Mouse (Mus musculus) gastrocnemius, postnatal 10 days (tissue): ENCODE data around the gene Mia2. TPM values are rescaled to one million over a fixed set of nuclear protein-coding genes. Genes with fewer than 3 reads are reported as not detected.

Source experiments
- DNase-seq: peaks from one replicate; pipeline ENCODE4 v3.0.0; 2021; ENCODE audit warnings: mixed read lengths
- total RNA-seq, 2 experiments: library from RNA; stranded (reverse); gene quantifications; 2 replicates each; pipeline ENCODE4 v1.2.3; 2021

Mia2 gene
- total RNA-seq, 2 experiments from 2014 or later: 67.3 to 77.8 TPM

DNA sequence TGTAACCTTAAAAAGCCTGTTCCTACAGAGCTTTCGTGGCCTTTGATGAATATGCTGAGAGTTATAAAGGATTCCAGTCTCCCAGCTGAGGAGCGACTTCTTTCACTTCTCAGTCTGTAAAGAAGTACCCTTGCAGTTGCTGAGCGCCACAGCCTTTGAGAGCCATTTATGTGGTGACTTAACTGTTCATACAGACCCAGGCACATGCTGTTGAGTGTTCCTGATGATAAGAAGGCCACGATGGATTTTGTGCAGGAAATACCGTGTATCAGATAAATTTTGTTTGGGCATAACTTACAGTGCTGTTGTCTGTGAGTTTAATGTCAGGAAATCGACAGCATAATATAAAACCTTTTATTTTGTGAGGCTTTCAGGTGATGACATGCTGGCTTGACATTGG is 68.9 kb downstream of the Mia2 start:
- no peak for DNase-seq

- no peak for DNase-seq
Observed at GRCm38 (mm10) chr12:59166557-59166956, 71.0 kb downstream of the Mia2 start.

DNA sequence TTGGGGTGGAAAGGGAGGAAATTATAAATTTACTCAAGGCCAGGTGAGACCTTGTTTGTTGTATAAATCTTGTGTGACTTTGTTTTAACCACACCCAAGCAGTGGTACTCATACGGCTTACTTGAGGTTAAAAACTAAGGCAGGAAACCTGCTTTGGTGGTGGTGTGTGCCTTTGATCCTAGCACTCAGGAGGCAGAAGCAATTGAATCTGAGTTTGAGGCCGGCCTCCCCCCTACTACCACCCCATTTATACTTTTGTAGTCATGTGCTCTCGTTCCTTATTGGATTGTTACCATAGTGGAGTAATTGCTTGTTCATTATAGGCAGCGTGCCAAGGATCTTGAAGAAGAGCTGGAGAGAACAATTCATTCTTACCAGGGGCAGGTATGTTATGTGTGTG is 74.3 kb downstream of the Mia2 start:
- no peak for DNase-seq

- DNase-seq: no peak
Observed at GRCm38 (mm10) chr12:59177814-59178213, 82.2 kb downstream of the Mia2 start.

GRCm38 (mm10) chr12:59188086-59188682 is 92.6 kb downstream of the Mia2 start:
- DNase-seq: no peak

DNA sequence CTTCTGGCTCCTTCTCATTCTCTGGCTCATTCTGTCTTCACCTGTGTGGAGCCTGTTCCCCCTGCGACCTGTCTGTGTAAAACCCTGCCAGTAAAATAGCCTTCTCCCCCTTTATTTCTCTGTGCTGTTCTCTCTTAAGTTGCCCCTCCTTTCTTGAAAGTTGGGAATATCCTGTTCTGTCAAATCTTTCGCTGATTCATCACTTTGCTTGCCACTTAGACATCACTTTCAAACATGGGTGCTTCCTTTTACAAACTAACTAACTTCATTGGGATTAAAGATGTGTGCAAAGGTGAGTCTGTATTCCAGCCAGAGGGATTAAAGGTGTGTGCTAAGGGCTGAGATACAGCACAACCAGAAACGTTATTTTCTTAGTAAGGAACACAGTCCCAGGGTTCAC is 98.0 kb downstream of the Mia2 start:
- DNase-seq: no peak

GRCm38 (mm10) chr12:59194341-59195003 is 98.9 kb downstream of the Mia2 start:
- DNase-seq: no peak

DNA sequence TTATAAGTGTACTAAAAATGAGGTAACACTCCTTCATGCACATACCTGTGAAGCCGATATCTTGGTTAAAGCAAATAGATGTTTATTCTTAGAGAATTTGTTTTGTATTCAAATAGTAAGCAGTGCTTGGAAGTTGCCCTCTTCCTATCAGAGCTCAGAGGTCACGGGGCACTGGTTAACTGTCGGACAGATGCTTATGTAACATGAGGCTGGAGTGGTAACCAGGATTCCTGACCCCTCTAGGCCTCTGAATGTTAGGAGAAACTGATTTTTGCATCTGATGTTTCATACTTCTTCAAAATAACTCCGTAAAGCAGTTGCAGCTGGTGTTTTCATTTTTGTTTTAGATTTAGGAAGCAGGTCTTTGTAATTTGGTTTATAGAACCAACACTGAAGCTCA is 99.5 kb downstream of the Mia2 start:
- no peak for DNase-seq

- no peak for DNase-seq
Observed at GRCm38 (mm10) chr12:59195941-59196340, 100.3 kb downstream of the Mia2 start.

DNA sequence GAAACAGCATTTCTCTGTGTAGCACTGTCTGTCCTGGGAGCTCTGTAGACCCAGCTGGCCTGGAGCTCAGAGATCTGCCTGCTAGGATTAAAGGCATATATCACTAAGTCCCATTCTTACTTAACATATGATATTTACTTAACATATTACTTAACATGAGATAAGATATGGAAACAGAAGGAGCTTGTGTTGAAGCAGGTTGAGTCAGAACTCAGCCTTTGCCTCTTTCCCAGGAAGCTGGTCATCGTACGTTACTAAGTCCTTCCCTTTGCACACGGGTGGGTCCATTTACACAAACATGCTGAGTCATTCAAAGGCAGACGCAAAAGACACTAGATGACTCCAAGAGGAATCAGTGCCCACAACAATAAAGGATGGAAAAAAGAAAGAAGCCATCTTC is 103.2 kb downstream of the Mia2 start:
- DNase-seq: no peak

DNA sequence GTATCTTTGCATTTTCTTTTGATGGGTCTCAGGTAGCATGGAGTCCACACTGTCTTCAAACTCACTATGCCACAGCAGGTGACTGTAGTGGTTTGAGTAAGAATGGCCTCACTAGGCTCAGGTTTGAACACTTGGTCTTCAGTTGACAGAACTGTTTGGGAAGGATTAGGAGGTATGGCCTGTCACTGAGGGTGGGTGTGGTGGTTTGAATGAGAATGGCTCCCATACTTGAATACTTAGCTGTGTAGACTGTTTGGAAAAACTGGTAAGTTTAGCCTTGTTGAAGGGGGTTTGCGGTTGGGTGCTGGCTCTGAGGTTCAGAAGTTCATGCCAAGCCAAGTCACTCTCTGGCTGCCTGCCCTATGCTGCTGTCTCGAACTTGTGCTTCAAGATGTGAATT is 103.8 kb downstream of the Mia2 start:
- DNase-seq: no peak

- no peak for DNase-seq
Observed at GRCm38 (mm10) chr12:59205571-59205970, 110.0 kb downstream of the Mia2 start.

GRCm38 (mm10) chr12:59206208-59206999 is 110.8 kb downstream of the Mia2 start:
- DNase-seq: no peak

DNA sequence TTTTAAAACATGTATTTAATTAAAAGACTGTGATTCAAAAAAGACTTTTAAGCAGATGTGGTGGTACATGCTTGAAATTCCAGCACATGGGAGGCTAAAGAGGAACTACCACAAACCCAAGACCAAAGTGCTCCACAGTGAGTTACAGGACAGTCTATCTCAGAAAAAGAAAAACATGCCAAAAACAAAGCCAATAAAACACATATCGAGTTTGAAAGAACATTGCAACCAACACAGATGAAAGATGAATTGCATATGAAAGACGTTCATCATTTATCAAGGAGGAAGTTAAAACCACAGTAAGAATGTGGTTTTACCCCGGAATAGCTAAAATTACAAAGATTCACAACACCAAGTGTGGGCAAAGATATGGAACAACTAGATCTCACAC is 111.4 kb downstream of the Mia2 start:
- no peak for DNase-seq

- DNase-seq: no peak
Observed at GRCm38 (mm10) chr12:59207814-59208213, 112.2 kb downstream of the Mia2 start.

DNA sequence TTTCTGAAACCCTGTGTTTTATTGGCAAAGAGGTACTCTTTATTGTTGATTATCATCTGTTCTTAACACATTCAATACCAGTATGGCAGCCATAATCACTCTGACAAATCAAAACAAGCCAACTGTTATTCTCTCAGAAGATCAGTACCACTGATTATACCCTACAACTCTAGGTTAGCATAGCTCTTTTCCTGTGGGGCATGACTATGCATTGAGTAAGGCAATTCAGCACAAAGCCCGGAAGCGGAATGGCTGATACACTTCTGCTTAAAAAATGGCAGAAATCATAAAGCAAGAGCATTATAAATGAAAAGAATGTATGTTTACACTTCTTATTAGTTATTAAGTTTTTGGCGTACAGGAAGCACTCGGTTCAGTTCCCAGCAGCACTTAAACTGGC is 120.6 kb downstream of the Mia2 start:
- DNase-seq: no peak

DNA sequence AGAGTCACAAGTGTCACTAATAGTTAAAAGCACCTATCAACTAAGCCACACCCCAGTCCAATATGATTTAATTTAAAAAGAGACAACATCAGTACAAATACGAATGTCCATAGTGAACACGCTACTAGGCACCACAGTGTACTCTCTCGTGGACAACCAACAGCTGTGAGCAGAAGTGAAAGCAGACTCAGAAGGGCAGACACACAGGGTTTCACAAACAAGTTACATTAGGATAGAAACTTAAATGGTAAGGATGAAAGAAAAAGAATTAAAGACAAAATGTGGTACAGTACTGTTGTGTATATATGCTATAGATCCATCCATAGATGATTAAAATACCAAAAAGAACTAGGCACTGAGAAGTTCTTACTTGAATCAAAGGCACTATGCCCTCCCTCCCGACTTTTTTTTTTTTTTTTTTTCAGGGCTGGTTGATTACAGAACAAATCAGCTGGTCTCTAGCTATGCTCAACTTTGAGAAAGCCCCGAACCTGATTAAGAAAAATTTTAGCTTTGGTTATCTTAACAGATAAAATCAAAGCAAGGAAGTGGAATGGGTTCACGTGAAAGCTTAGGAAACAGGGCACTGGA is 121.2 kb downstream of the Mia2 start:
- DNase-seq: no peak

DNA sequence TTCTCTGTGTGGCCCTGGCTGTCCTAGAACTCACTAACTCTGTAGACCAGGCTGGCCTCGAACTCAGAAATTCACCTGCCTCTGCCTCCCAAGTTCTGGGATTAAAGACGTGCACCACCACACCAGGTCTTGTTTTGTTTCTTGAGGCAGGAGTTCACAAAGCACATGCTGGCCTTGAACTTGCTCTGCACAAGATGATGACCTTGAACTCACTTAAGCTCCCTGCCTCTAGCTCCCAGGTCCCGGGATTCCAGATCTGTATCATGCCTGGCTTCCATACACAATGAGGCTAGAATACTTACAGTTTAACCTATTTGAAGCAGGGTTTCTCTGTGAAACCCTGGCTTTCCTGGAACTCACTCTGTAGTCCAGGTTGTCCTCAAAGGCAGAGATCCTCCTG is 121.7 kb downstream of the Mia2 start:
- DNase-seq: no peak

- DNase-seq: no peak
Observed at GRCm38 (mm10) chr12:59218640-59219321, 123.2 kb downstream of the Mia2 start.

DNA sequence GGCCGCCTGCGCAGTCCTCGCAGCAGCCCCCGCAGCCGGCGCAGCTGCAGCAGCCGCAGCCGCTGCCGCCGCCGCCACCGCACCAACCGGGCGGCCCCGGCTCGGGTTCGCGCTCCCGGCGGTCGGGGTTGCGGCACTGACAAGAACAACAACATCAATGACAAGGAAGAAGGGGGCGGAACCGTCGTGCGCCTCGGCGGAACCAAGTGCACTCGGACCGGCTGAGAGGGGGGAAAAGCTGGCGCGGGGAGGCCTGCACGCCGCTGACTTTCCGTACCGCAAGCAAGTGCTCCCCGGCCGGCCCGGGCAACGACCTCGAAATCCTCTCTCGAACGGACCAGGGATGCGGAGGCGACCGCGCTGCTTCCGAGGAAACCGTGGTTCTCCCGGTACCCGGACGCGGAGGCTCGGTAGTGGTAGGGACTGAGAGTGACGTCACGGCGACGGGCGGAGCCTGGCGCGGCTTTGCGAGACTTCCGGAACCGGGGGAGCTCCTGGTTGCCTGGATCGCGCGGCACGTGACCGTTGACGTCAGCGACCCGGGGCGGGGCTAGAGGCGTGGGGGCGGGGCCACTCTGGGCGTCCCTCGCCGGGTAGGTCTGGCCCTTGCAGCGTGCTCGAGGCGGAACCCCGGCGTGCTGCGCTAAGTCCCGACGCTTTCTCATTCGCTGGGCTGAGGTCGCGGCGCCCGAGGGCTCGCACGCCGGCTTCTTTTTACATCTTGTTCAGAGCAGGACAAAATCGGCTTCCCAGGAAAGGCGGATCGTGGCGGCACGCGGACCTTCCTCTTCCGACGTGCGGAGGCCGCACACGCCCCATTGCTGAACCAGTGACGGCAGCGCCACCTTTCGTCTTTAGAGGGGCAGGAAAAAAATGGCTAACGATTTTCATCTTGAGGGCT is 124.0 kb downstream of the Mia2 start, which contains the start of gene Fbxo33:
TSS of gene Fbxo33 (minus strand) at position 401 of the 901 bp plus-strand sequence.
- DNase-seq: peak; percentile 98

GRCm38 (mm10) chr12:59228401-59228800 is 132.8 kb downstream of the Mia2 start:
- DNase-seq: no peak
